Mouse (Mus musculus) adrenal gland, adult (tissue): ENCODE data around the gene Opa1.

Experiments
- DNase-seq, 2 experiments: peaks; one replicate each; pipeline ENCODE4 v3.0.0; 2022 to 2023; ENCODE audit warnings: low spot score in 1 of 2; ENCODE audit not compliant: inconsistent age in 2 of 2

Gene Opa1

GRCm38 (mm10) chr16:29646202-29646601, 67.1 kb downstream of the Opa1 start:
- no peak for DNase-seq

DNA sequence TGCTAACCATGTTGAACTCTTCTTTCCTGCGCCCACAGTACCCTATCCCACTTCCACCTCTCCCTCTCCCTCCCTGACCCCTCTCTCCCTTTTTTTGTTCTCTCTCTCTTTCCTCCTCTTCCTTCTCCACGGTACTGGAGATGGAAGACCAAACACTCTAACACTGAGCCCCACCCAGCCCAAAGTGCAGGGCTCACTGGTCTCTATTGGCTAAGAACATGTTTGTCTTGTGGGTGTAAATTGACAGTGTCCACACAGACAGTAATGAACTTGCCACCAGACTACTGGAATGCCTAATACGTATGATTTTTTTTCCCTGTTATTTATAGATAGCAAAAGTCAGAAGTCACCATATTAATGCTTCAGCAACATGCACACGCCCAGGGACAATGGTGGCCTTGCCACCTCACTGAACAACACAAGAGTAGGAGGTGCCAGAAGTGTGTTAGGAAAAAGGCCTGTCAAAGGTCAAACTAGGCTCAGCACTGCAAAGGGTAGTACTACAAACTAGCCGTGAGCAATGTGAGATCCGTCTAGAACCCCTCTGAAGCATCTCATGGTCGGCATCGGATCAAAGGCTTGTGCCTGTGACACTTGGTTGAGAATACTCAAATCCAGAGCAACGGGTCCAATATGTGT, 77.2 kb downstream of the Opa1 start:
- no peak for DNase-seq

DNA sequence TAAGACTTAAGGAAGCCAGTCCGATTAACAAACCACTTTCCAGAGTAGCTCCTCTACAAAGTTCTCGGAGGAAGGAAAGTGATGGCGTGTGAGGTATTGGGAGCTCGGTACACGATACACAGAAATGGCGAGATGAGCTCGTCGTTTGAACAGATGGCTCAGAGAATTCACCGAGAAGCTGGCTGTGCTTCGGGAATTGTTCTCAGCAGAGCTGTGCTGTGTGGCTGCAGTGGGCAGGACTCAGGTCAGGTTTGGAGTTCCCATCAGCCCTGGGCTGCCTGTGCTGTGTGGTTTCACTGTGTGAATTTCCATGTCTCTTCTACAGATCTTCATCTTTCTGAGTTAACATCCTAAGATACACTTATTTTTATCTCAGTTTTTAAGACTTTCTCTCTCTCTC, 77.8 kb downstream of the Opa1 start:
- DNase-seq, result no peak

DNA sequence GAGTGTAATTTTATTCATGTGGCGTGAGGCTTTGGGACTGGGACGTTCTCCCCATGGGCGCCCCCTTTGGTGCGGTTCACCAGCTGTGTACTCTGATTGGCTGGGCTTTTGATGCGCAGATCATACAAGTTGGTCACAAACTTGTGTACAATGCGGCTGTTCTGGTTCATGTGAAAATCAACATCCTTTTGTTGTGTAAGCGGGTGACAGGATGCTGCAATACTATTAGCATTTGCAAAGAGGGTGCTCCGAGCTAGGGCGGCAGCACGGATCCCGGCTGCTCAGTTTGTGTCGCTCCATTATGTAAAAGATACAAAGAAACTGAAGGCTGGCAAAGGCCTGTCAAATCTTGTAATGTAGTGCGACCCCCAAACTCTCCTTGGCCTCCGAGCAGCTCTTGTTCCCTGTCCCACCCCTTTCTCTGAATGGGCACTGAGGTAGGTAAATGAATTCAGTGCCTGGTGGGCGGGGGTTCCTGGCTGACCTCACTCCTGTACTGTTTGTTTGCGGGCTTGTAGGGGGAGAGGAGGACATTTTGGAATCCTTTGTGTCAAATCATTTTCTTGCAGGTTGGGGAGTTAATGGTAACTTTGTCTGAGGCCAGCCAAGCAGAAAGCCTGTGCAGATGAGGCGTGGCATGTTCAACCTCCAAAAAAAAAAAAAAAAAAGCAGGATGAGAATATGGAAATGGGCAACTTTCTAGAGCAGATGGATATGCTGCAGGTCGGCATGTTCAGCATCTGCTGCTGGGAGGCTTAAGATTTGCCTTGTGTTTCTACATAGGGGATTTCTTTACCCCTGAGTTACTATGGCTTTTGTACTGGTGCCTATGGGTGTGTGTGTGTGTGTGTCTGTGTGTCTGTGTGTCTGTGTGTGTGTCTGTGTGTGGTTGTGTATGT, 78.8 kb downstream of the Opa1 start:
- peak in 1 of 2 experiments; percentile 27 for DNase-seq

DNA sequence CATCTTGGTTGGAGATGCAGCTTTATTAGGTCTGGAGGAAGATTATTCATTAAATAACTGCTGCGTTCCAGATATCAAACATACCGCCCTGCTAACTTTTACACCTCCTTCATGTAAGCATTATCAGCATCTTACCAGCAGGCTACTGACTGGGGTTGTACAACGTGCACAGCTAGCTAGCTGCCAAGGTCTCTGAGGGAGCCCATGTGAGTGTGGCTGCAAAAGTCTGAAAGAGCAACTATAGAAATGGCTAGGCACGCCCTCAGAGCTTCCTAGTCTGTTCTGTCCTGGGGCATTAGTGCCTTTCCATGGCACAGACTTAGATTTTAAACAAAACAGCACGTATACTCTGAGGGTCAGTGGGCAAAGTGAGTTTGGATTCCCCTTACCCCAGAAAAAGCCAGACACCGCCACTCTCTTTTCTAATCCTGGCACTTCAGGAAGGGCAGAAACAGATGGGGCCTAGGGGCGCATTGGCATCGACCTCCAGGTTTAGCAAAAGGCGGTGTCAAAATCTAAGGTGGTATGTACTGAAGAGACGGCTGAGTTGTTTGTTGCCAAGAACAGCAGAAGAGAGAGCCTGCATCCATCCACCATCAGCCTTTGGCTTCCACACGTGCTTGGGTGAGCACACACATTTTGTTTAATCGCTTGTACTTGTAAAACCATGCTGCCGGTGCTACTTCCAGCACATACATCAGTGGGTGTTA, 80.1 kb downstream of the Opa1 start:
- no peak for DNase-seq

DNA sequence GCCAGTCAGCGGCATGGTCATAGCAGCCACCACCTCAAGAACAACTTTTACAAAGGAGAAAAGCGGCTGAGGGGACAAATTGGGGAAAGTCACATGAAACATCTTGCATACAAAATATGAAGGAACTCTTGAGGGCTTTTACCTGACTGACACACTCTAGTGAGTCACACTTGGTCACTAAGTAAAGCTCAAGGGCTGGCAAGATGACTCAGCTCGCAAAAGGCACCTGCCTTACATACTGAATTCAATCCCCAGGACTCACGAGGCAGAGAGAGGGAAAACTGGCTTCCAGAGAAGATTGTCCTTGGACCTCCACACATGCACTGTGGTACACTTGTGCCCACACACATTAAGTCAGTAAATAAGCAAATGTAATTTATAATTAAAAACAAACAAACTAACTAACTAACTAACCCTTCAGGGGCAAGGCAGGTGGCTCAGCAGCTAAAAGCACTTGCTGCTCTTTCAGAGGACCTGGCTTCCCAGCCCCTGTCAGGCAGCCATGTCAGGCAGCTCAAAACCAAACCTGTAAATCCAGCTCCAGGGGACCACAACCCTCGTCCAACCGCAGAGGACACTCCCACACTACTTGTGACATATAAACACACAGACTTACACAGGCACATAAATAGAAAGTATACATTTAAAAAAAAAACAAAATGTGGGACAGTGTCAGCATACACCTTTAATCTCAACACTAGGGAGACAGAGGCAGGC, 84.1 kb downstream of the Opa1 start:
- peak; percentile 22 to 35 for DNase-seq

GRCm38 (mm10) chr16:29664392-29664791, 85.3 kb downstream of the Opa1 start:
- DNase-seq, result no peak

DNA sequence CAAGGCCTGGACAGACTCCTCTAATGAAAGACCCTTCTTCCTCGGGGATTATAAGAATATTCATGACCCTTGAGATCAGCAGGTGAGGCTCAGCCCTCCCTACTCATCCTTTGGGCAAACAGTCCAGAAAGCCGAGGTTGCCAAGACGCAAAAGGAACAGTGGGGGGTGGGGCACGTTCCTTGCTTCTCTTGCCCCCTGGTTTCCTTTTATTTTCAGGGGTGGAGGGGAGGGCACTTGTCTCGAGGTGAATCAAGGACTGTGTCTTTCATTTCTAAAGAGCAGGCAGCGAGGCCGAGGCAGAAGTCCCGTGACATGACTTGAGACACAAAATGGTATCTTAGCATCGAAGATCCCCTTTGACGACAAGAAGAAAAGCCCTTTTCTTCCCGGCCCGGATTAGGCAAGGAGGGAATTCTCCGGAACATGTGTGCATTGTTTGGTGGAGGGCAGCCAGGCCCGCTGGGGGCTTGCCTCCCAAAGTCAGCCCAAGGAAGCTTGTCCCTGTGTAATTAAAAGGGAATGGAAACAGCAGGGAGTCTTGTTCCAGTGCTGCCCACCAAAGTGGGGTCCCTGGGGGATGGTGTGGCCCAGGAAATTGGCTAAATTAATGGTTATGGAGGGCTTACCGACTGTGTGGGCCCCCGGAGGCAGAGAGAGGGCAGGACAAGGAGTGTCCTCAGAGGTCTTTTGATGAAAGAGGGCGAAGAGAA, 88.0 kb downstream of the Opa1 start:
- DNase-seq, result no peak

DNA sequence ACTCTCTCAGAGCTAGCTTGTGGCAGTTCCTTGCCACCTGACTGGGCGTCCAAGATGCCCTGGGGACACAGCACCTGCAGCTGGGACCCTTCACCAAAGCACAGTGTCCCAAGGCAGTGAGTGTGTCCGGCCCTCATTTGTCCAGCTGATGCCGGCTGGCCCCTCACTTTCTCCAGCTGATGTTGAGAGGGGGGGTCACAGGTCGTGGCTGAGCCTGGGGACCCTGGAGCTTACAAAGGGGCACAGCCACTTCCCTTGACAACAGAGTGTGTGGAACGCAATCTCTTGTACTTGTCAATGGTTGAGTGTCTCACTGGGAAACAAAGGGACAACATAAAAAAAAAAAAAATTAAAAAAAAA, 88.5 kb downstream of the Opa1 start:
- no peak for DNase-seq

- no peak for DNase-seq
These were observed 89.3 kb downstream of the Opa1 start for GRCm38 (mm10) chr16:29668451-29668850.

DNA sequence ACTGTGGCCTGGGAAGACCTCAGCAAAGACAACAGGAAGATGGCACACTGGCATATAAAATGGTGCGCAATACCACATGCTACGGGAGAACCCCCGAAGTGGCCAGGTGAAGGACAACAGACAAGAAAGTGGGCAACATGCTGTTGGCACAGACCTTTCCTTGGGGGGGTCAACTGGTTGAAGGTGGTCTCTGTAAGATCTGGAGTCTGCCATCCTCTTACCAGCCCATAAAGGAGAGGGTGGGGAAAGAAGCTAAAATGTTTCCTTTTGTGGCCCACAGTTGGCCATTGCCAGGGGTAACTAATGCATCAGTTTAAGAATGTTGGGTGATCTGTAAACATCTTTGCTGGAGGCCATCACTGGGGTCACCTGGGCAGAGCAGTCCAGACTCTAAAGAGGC, 91.7 kb downstream of the Opa1 start:
- DNase-seq, result no peak

DNA sequence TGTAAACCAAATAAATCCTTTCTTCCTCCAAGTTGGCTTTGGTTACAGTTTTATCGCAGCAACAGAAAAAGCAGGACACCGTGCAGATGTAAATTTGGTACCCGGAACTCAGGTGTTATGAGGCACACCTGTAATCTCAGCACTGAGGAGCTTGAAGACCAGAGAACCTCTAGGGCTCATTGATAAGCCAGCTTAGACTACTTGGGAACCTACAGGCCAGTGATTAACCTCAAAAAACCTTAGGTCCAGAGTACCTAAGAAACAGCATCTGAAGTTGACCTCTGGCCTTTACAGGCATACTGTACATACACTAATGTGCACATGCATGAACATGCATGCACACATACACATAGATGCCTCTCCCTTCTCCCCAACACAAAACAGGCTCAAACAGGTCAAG, 94.1 kb downstream of the Opa1 start:
- DNase-seq, result no peak

DNA sequence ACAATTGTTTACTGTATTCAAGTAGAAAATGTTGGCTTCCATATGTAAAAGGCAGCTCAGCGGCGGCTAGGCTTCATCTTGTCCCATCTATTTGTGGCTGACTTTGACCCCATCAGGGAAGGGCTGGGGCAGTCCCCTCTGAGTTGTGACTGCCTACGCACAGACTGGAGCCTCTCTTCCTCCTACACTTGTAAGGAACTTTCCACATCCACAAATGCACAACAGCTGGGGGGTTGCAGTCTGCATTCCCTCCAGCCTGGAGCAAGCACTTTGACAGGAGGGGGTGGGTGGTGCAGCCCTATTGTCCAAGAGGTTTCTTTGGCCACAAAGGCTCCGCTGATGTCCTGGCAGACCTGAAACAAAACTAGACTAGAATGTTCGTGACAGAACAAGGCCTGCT, 100.5 kb downstream of the Opa1 start:
- DNase-seq, result no peak

GRCm38 (mm10) chr16:29680548-29681175, 101.5 kb downstream of the Opa1 start:
- no peak for DNase-seq

GRCm38 (mm10) chr16:29682555-29683431, 103.7 kb downstream of the Opa1 start:
- no peak for DNase-seq

GRCm38 (mm10) chr16:29683563-29683962, 104.4 kb downstream of the Opa1 start:
- no peak for DNase-seq

- no peak for DNase-seq
These were observed 105.0 kb downstream of the Opa1 start for GRCm38 (mm10) chr16:29684111-29684510.

DNA sequence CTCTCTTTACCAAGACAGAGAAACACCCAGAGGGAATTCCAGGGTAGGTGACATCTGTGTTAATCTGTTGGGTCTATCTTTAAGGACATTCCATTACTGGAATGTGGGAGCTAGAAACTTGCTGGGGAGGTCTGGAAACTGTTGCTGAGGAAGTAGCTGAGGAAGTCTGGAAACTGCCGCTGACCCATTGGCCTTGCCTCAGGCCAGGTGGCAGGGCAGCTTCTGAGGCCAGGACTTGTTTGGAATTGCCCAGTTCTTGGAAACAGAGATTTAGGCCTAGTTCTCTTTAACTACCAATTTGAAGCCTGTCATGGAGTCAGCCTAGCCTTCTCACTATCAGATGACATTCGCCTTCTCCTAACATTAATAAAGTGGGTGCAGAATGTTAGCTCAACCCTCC, 105.5 kb downstream of the Opa1 start:
- no peak for DNase-seq

GRCm38 (mm10) chr16:29686141-29686540, 107.0 kb downstream of the Opa1 start:
- DNase-seq, result no peak
